Mouse (Mus musculus) left cerebral cortex, postnatal 25 days (tissue): ENCODE results near the gene Dusp2. TPM values are rescaled to one million over a fixed set of nuclear protein-coding genes. Genes with fewer than 3 reads are reported as not detected.

ENCODE experiments used
- DNase-seq, 2 experiments: peaks; one replicate each; pipeline ENCODE4 v3.0.0; 2022; ENCODE audit warnings: low spot score in 2 of 2, mixed read lengths in 1 of 2
- intact Hi-C: fragments of 180-260 bp; cut with DNase I; formaldehyde crosslinking; loops from one replicate; pipeline ENCODE4 v1.15.1; 2025
- total RNA-seq, 2 experiments: library from RNA; stranded (reverse); gene quantifications; 2 replicates each; pipeline ENCODE4 v1.2.3; 2021

The Dusp2 gene
- total RNA-seq, 2 experiments from 2014 or later, result 2.3 to 2.8 TPM

DNA sequence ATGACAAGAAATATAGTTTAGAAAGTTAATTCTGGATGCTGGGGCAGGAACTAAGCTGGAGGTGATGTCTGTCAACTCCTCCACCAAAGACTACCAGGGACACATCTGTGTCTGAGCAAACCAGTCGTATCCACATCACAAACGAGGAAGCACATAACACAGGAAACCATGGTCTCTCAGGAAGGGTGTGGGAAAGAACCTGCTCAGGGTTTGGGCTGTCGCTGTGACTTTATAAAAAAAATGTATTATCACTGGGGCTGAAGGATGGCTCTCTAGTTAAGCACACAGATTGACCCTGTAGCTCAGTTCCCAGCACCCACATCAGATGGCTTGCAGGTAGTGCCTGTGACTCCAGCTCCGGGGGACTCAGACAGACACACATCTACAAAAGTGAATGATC, 16.9 kb upstream of the Dusp2 start:
- intact Hi-C loops, result no loop called here
- DNase-seq, result no peak

DNA sequence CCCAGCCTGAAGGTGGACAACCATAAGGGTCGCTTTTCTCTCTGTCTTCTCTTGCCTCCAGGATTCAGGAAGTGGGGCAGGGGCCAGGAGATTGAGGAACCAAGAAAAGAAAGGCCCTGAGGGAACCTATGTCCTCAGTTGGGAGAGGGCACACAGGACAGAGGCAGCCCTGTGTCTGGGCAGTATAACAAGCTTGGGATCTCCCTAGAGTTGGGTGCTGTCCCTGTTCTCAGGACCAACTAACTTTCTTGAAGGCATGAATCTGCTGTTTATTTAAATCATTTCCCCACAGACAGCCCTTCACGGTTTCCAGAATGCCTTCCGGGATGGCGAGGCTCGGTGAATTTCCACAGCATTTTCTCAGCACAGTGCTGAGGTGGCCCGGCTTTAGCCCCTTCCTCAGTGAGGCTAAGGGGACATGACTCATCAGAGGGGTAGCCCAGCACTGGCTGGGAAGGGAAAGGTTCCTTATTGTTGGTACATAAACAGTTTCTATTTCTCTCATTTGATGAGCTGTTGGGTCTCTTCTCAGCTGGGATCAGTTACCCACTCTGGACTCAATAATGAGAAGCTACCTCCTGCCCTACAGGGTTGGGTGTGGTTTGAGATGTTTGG, 13.2 kb upstream of the Dusp2 start:
- intact Hi-C loops, result no loop called here
- no peak for DNase-seq

GRCm38 (mm10) chr2:127323667-127324066, 12.3 kb upstream of the Dusp2 start:
- intact Hi-C loops, result no loop called here

DNA sequence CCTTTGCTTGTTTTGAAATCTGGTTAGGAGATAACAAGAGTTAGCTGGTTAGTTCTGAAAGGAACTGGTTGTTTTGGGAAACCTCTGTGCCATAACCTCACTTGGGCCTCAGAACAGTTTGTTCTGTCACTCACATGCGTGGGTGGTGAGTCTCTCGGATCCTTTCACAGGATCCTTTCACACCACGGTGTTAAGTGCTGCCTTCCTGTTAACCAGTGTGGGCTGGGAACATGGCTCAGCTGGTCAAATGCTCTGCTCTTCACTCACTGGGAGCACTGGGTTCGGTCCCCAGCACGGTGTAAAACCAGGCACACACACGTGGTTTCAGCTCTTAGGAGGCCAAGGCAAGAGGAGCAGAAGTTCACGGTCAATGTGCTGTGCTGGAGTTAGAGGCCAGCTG, 11.5 kb upstream of the Dusp2 start:
- intact Hi-C loops, result no loop called here
- DNase-seq, result no peak

More at GRCm38 (mm10) chr2:127323667-127324066, 12.3 kb upstream of the Dusp2 start:
- DNase-seq, result no peak

DNA sequence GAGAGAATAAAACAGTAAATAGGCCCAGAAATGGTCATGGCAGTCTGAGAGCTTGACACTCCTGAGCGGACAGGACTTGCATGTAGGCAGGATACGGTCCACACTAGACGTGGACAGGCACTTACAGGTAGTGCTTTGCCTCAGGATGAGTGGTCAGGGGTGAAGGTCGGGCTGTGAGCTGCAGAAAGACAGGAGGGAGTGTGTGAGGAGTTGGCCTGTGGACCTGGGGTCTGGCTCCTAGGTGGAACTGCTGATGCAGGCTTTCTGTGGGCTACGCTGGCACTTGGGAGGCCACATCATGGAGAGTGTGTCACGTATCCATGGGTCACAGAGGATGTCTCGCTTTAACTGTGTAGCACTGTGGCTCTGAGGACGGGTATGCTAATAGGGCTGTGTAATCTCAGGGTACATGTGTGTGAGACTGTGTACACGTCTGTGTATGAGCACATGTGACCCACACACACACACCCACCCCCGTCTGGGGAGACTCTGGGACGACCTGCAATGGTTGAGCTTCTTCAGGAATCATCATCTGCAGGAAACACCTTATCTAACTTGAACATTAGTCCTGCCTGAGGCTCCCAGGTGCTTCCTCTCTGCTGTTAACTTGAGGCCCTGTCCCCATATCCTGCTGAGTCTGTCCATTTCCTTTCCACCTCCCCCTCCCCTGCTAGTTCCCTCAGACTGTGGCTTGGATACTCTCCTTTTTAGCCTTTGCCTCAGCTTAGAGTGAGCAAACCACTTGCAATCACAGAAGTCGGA, 7.7 kb upstream of the Dusp2 start:
- intact Hi-C loops, result no loop called here
- DNase-seq, result no peak

DNA sequence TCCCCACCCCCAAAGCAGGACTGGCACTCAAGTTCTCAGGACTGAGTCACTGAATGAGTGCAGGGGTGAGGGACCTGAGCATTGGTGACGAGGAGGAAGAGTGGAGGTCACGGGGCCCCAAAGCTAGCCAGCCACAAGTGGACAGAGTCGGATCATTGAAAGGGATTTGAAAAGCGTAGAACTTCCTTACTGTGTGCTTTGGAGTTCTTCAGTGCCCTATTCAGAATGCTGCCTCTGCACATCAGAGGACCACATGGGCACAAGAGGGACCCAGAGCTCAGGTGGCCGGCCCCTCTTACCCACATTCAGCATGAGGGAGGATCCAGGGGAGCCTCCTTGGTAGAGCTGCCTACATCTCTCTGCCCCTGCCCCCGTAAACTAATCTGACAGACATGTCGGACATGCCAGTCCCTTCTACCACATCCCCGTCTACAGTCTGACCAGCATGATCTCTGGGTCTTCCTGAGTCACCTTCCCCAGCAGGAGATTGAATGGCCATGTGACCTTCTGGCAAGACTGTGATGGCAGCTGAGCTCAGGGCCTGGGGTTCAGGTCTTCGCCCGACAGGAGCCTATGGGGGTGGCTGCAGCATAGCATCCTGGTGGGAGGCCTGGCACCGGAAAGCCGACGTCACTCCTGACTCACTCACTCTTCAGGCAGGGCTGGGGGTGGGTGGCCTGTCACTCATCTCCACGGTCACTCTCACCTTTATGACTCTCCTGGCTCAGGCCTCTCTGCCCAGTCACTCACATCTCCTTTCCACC, 3.0 kb upstream of the Dusp2 start:
- intact Hi-C loops, result no loop called here
- peak in 1 of 2 experiments; percentile 21 for DNase-seq

- intact Hi-C loops, result no loop called here
- no peak for DNase-seq
Measured at GRCm38 (mm10) chr2:127333945-127334603, 1.9 kb upstream of the Dusp2 start.

GRCm38 (mm10) chr2:127335078-127335541, 849 bp upstream of the Dusp2 start:
- no peak for DNase-seq
- intact Hi-C loops, result no loop called here

DNA sequence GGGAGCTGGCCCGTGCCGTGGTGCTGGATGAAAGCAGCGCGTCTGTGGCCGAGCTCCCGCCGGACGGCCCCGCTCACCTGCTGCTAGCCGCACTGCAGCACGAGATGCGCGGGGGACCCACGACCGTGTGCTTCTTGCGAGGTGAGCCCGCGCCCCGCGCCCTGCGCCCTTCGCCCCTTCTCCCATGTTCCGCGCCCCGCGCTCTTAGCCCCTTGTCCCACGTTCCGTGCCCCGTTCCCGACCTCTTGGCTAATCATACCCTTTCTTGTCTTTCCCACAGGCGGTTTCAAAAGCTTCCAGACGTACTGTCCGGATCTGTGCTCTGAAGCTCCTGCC, 506 bp downstream of the Dusp2 start:
- intact Hi-C loops, result no loop called here
- DNase-seq, result no peak

GRCm38 (mm10) chr2:127336885-127337284, 926 bp downstream of the Dusp2 start:
- peak in 1 of 2 experiments; percentile 2 for DNase-seq

DNA sequence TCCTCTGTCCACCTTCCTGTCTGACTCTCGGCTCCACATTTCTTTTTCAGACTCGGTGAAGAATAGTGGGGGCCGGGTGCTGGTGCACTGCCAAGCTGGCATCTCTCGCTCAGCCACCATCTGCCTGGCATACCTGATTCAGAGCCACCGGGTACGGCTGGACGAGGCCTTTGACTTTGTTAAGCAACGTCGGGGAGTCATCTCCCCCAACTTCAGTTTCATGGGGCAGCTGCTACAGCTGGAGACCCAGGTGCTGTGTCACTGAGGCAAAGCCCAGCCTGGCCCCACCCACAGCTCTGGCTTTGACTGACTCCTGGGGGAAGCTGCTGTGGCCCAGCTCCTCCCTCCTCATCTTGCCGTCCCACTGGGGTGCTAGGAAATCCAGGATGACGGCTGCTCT, 1.6 kb downstream of the Dusp2 start:
- DNase-seq, result peak; percentile 6 to 20
- intact Hi-C loops, result no loop called here

More at GRCm38 (mm10) chr2:127336885-127337284, 926 bp downstream of the Dusp2 start:
- intact Hi-C loops, result no loop called here

DNA sequence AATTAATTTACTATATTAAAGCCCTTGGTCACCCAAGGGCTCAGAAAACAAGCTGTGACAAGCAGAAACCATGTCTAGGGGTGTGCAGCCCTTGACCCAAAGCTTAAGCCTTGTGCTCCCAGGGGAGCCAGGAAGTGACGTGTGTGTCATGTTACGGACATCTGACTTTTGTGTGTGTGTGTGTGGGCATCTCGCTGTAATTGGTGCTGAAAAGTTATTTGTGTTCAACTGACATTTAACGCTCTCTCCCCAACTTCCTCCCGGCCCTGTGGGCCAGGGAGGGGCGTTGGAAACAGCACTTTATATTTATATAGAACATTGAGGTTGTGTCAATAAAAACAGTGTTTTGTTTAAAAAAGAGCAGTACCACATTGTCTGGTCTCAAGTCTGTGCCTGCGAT, 2.1 kb downstream of the Dusp2 start:
- DNase-seq, result no peak
- intact Hi-C loops, result no loop called here

DNA sequence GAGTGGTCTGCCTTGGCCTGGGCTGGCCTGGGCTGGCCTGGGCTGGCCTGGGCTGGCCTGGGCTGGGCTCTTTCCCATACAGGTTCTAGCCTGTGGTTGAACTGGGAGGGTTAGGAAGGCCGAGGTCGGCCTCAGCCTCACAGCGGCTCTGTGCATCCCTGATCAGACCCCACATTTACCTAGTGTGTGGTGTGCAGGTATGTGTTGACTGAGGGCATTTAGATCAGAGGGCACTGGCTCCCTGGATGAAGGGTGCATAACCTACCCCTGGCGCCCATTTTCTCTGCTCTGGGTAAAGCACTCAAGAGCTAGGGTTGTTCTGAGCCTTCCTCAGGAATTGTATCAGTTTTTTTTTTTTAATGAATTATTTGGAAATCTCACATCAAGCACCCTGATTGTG, 2.5 kb downstream of the Dusp2 start, which contains the start of gene Astl:
Gene Astl (plus strand): TSS at position 224 of the 400 bp plus-strand sequence.
- intact Hi-C loops, result no loop called here

GRCm38 (mm10) chr2:127338833-127339232, 2.9 kb downstream of the Dusp2 start:
- intact Hi-C loops, result no loop called here
- DNase-seq, result no peak

More for the DNA sequence above, 2.5 kb downstream of the Dusp2 start, which contains the start of gene Astl:
- no peak for DNase-seq

GRCm38 (mm10) chr2:127339262-127339661, 3.3 kb downstream of the Dusp2 start:
- no peak for DNase-seq
- intact Hi-C loops, result no loop called here

DNA sequence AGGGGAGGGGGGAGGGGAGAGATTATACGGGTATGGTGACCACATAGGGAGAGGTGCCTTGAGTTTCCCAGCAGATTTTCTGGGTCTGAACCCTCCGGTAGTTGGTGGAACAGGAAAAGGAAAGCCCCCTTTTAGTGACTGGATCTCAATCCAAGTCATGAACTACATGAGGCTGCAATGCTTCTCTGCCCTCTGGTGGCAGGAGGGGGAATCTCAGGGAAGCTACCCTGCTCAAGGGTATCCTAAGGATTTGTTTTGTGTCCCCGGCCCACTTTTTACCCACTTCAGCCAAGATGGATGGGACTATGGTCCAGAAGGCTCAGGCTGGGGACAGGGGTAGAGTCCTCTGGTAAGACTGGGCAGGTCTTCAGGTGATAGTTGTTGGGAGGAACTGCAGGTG, 5.2 kb downstream of the Dusp2 start:
- DNase-seq, result peak; percentile 38 to 46
- intact Hi-C loops, result loop anchor here (5.0 kb wide), 1 partner anchor 34 kb away; no protein-coding TSS in a partner anchor

DNA sequence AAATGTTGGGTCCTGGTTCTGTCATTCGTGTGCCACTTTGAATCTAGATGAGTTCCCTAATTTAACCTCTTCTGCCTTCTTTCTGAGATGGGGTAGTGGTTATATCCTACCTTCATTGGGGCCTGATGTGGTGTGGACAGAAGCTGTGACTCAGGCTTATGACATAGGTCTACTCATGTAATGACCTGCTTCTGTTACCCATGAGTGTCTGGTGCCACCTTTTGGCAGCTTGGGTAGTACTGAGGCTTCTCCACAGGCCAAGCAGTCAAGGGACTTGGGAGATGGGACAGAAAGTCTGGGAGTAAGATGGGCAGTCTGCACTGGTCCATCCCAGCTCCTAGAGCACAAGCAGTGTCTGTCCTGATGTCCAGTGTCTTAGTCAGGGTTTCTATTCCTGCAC, 10.4 kb downstream of the Dusp2 start:
- DNase-seq, result no peak
- intact Hi-C loops, result no loop called here

DNA sequence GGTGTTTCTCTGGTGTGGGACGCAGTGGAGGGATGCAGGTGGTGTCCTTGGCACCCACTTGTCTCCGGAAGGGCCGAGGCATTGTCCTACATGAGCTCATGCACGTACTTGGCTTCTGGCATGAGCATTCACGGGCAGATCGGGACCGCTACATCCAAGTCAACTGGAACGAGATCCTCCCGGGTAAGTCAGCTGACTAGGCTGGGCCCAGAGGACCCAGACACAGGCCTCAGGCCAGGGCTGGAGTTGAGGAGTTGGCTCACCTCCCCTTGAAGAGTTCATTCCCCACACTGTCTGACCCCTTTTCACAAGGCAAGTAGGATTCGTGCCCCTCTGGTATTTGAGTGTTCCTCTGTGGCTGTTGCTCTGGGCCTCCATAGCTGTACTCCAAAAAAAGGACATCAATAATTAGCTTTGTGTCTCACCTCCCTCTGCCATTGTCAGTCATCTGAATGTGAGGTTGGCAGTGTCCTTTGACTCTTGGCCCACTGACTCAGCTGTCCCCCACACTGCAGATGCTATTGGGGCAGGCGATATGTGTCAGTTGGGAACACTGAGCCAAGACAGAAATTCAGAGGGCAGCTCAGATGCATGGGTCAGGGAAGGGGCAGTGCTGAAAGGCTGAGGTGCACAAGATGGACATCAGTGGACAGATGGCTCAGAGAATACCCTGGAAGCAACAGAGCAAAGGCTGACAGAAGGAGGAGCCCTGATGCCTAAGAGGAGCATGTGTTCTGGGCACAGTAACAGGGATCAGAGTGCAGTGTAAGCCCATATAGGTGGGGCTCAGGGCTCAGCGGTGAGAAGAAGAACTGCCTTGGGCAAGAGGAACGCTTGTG, 11.4 kb downstream of the Dusp2 start:
- intact Hi-C loops, result no loop called here

DNA sequence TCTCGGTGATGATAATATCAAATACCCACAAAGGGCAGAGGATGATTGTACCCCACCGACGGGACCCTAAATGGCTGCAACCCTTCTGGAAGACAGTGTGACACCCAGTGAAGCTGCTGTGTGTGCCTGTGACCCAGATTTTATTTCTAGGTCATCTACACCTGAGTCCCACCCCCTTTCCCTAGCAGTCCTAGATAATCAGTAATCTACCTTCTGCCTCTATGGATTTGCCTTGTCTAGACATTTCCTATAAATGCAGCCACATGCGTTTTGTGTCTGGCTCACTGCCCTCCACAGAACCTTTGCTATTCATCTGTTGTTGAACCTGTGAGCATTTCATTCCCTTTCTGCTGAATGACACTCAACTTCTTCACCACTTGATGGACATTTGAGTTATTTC, 17.9 kb downstream of the Dusp2 start:
- DNase-seq, result no peak
- intact Hi-C loops, result no loop called here

More for the DNA sequence above, 11.4 kb downstream of the Dusp2 start:
- no peak for DNase-seq
